Mouse (Mus musculus) hindbrain, embryonic 12.5 days (tissue): Measurements from ENCODE around the gene Sox15. TPM values are rescaled to one million over a fixed set of nuclear protein-coding genes. Genes with fewer than 3 reads are reported as not detected.
"Not testable (repeated sequence)": the region's sequence is repeated elsewhere in the genome, so short reads cannot be mapped to it uniquely, and the experiment has no call there.

Experiments used
- ATAC-seq: fragments of 200-750 bp; cut with Nextera tagmentation; 2 replicates; pipeline ENCODE4 v1.8.0; 2017; ENCODE audit warnings: moderate TSS enrichment; ENCODE audit not compliant: low FRiP score
- H3K27ac ChIP-seq: fragments of 300-500 bp; sonication (generic); 2 replicates; pipeline ENCODE4 v1.5.1; 2016; ENCODE audit warnings: mild to moderate bottlenecking
- H3K27me3 ChIP-seq: fragments of 300-500 bp; sonication (generic); 2 replicates; pipeline ENCODE4 v1.6.1; 2016; ENCODE audit warnings: mild to moderate bottlenecking
- H3K36me3 ChIP-seq: fragments of 300-500 bp; sonication (generic); 2 replicates; pipeline ENCODE4 v1.6.1; 2016; ENCODE audit warnings: mild to moderate bottlenecking
- H3K4me1 ChIP-seq: fragments of 300-500 bp; sonication (generic); 2 replicates; pipeline ENCODE4 v1.6.1; 2016
- H3K4me2 ChIP-seq: fragments of 300-500 bp; sonication (generic); replicated peaks from 2 replicates; pipeline ENCODE4 v1.6.1; 2016; ENCODE audit warnings: mild to moderate bottlenecking
- H3K4me3 ChIP-seq: fragments of 300-500 bp; sonication (generic); 2 replicates; pipeline ENCODE4 v1.5.1; 2016; ENCODE audit warnings: mild to moderate bottlenecking
- H3K9ac ChIP-seq: fragments of 300-500 bp; sonication (generic); 2 replicates; pipeline ENCODE4 v1.6.1; 2016; ENCODE audit warnings: mild to moderate bottlenecking, moderate library complexity
- H3K9me3 ChIP-seq: fragments of 300-500 bp; sonication (generic); replicated peaks from 2 replicates; pipeline ENCODE4 v1.6.1; 2016; ENCODE audit warnings: mild to moderate bottlenecking
- WGBS: fragments of 180-500 bp; shearing (Covaris S2); methylation state at CpG from one replicate; pipeline ENCODE4 v1.1.7; 2016; 5-methylcytosine and 5-hydroxymethylcytosine counted together
- polyA plus RNA-seq: library from polyadenylated mRNA; unstranded; fragments of >200 nt; fragmentation: Nextera tagmentation; extraction: Ambion mirVana; gene quantifications from 2 replicates; pipeline ENCODE4 v1.2.1, GENCODE M21; 2016

Sox15 gene
- polyA plus RNA-seq, 1 experiment from 2014 or later: 0.26 TPM

DNA sequence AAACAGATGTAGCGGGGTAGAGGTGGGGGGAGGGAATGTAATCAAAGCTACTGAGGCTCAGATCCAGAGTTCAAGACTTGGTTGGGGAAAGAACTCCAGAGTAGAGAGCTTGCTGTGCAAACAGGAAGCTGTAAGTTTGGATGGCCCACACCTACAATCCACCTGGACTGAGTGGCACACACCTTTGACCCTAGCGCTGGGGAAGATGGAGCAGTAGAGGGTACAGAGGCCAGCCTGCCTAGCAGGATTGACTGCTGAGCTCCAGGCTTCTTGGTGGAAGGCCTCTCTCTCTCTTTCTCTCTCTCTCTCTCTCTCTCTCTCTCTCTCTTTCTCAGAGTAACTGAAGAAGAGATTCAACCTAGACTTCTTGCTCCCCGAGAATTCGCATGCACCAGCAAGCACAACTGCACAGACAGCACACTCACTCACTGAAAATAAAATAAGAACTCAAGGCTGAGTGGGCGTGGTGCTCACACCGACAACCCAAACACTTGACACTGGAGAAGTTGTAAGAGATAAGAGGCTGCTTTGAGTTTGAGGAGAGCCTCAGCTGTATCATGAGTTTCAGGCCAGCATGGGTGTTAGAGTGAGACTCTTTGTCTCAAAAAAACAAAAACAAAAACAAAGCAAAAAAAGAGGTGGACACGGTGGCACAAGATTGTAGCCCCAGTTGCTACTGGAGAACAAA, 34.6 kb upstream of the Sox15 start:
- no peak for ATAC-seq
- Histone ChIP-seq H3K27me3 (peaks cover 4% of the 10 kb centered on the region; the same call in 1 of the 2 replicates), H3K9ac (no peak overlapping the region), H3K9me3 (no peaks in the 10 kb centered on the region), H3K27ac (no peak overlapping the region), H3K4me2 (no peak overlapping the region), H3K4me3 (no peak overlapping the region), H3K36me3 (no peaks in the 10 kb centered on the region), H3K4me1 (peaks cover 16% of the 10 kb centered on the region)
- 90% methylated on average over 7 of the region's 7 CpGs for WGBS

DNA sequence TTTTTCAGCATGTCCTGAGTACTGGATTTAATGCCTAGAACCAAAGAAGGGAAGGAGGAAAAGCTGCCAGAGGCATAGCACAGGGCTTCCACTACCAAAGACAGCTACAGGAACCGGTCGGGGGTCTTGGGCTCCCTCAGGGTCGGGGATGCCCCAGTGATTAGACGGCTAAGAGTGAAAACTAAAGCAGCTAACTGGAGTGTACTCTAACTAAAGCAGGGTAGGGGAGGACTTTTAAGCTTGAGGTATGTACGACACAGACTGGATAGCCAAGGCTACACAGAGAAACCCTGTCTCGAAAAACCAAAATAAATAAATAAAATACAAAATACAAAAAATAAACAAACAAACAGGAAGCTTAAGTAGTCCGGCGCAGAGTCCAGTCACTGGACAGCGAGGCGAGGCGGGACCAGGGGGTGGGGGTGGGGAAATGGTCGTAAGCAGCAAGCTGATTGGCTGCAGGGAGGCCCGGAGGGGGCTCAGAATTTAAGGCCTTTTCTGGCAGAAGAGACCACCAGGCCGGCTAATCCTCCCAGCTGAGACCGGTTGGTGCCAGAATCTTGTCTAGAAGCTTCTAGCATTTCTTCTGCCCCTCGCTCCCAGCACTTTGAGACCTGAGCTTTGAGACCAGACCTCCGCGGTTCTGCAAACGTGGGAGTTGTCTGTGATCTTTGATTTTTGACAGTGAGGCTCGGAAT, 33.4 kb upstream of the Sox15 start, which contains the start of gene Sat2:
Sat2 (plus strand) TSS at position 454 of the 698 bp plus-strand sequence.
- Histone ChIP-seq H3K9ac (peak within 1 kb of the TSS; percentile 78), H3K36me3 (no peaks in the 10 kb centered on the region), H3K4me1 (peaks cover 16% of the 10 kb centered on the region), H3K9me3 (no peaks in the 10 kb centered on the region), H3K27me3 (peaks cover 2% of the 10 kb centered on the region; the same call in 1 of the 2 replicates), H3K4me2 (peak within 1 kb of the TSS; percentile 74), H3K27ac (peak within 1 kb of the TSS; percentile 75), H3K4me3 (peak within 1 kb of the TSS; percentile 48)
- WGBS: 1% methylated on average over 20 of the region's 20 CpGs
- peak; percentile 81 for ATAC-seq

DNA sequence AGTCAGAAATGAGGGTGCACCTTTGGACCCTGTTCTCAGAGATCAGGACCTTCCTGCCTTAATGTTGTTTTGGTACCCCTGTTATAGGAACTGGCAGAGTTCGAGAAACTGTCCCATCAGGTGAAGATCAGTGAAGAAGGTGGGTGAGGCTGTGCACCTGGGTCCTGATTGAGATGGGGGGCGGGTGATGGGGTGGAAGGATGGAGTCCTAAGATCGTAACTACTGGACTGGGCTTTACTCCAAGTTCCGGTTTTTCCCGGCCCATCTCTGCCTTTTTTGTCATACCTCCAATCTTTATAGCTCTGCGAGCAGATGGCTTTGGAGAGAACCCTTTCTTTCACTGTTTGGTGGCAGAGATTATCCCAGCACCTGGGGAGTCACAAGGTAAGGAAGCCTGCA, 32.7 kb upstream of the Sox15 start:
- Histone ChIP-seq H3K9me3 (no peaks in the 10 kb centered on the region), H3K4me1 (peaks cover 16% of the 10 kb centered on the region), H3K27me3 (no peaks in the 10 kb centered on the region), H3K27ac (peak overlapping the region; percentile 75), H3K4me3 (peak overlapping the region; percentile 48), H3K36me3 (no peaks in the 10 kb centered on the region), H3K9ac (peak overlapping the region; percentile 78), H3K4me2 (peak overlapping the region; percentile 74)
- WGBS: 48% methylated on average over 6 of the region's 6 CpGs
- peak; percentile 32; the same call in 1 of the 2 replicates for ATAC-seq

- peaks cover 16% of the 10 kb centered on the region for H3K4me1 ChIP-seq
- ATAC-seq: no peak
- H3K4me3 ChIP-seq: no peak overlapping the region
- no peaks in the 10 kb centered on the region for H3K27me3 ChIP-seq
- H3K36me3 ChIP-seq: no peaks in the 10 kb centered on the region
- WGBS: 65% methylated on average over 4 of the region's 4 CpGs
- H3K9ac ChIP-seq: no peak overlapping the region
- peak overlapping the region; percentile 74 for H3K4me2 ChIP-seq
- H3K9me3 ChIP-seq: no peaks in the 10 kb centered on the region
- no peak overlapping the region for H3K27ac ChIP-seq
Observed at GRCm38 (mm10) chr11:69623006-69623405, 32.1 kb upstream of the Sox15 start.

- not testable (repeated sequence) for H3K36me3 ChIP-seq, H3K9ac ChIP-seq, H3K4me3 ChIP-seq, H3K9me3 ChIP-seq, H3K27ac ChIP-seq, ATAC-seq, H3K4me2 ChIP-seq, H3K27me3 ChIP-seq
- 83% methylated on average over 2 of the region's 2 CpGs for WGBS
- H3K4me1 ChIP-seq: peaks cover 16% of the 10 kb centered on the region
Observed at GRCm38 (mm10) chr11:69624339-69624738, 30.8 kb upstream of the Sox15 start.

GRCm38 (mm10) chr11:69628286-69628685, 26.8 kb upstream of the Sox15 start:
- Histone ChIP-seq H3K9me3 (no peaks in the 10 kb centered on the region), H3K4me3 (no peak overlapping the region), H3K36me3 (no peaks in the 10 kb centered on the region), H3K4me1 (peaks cover under 1% of the 10 kb centered on the region; the same call in 1 of the 2 replicates), H3K27me3 (no peaks in the 10 kb centered on the region), H3K9ac (no peak overlapping the region), H3K27ac (no peak overlapping the region), H3K4me2 (no peak overlapping the region)
- WGBS: 37% methylated on average over 6 of the region's 6 CpGs
- no peak for ATAC-seq

DNA sequence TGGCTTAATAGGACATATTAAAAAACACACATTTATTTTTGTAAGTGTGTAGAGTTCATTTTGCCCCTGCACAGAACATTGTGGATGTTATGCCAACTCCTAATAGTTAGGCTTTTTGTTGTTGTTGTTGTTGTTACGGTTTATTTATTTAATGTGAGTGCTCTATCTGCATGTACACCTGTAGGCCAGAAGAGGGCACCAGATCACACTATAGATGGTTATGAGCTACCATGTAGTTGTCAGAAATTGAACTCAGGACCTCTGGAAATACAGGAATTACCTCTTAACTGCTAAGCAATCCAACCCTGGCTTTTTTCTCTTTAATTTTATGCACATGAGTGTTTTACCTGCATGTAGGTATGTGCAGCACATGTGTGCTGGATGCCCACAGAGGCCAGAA, 25.3 kb upstream of the Sox15 start:
- Histone ChIP-seq H3K27me3 (no peaks in the 10 kb centered on the region), H3K36me3 (no peaks in the 10 kb centered on the region), H3K4me1 (peaks cover 12% of the 10 kb centered on the region), H3K4me2 (no peak overlapping the region), H3K4me3 (no peak overlapping the region), H3K9me3 (no peaks in the 10 kb centered on the region), H3K27ac (no peak overlapping the region), H3K9ac (no peak overlapping the region)
- WGBS: 54% methylated on average over 1 of the region's 1 CpGs
- no peak for ATAC-seq

- H3K9ac ChIP-seq: peak within 1 kb of the TSS; percentile 99
- under 1% methylated on average over 54 of the region's 56 CpGs for WGBS
- peak within 1 kb of the TSS; percentile 99 for H3K27ac ChIP-seq
- peaks cover 29% of the 10 kb centered on the region for H3K4me1 ChIP-seq
- H3K4me3 ChIP-seq: peak within 1 kb of the TSS; percentile 100
- peak within 1 kb of the TSS; percentile 78 for H3K4me2 ChIP-seq
- no peaks in the 10 kb centered on the region for H3K9me3 ChIP-seq
- no peaks in the 10 kb centered on the region for H3K36me3 ChIP-seq
- peak; percentile 99 for ATAC-seq
- H3K27me3 ChIP-seq: no peaks in the 10 kb centered on the region
Observed at GRCm38 (mm10) chr11:69632284-69633089, 22.6 kb upstream of the Sox15 start, which contains the start of gene Fxr2. TSS of gene Fxr2 (plus strand) at chr11:69632990.

- peak; percentile 55 for ATAC-seq
- no peaks in the 10 kb centered on the region for H3K36me3 ChIP-seq
- H3K4me1 ChIP-seq: peaks cover 29% of the 10 kb centered on the region
- peak overlapping the region; percentile 78 for H3K4me2 ChIP-seq
- no peaks in the 10 kb centered on the region for H3K9me3 ChIP-seq
- WGBS: 1% methylated on average over 34 of the region's 50 CpGs
- H3K4me3 ChIP-seq: peak overlapping the region; percentile 100
- no peaks in the 10 kb centered on the region for H3K27me3 ChIP-seq
- H3K27ac ChIP-seq: peak overlapping the region; percentile 99
- H3K9ac ChIP-seq: peak overlapping the region; percentile 99
Observed at GRCm38 (mm10) chr11:69633128-69633866, 21.8 kb upstream of the Sox15 start.

GRCm38 (mm10) chr11:69635471-69635870, 19.6 kb upstream of the Sox15 start:
- peak overlapping the region; percentile 78 for H3K4me2 ChIP-seq
- WGBS: 94% methylated on average over 3 of the region's 3 CpGs
- no peaks in the 10 kb centered on the region for H3K27me3 ChIP-seq

GRCm38 (mm10) chr11:69645860-69646259, 9.3 kb upstream of the Sox15 start:
- no peaks in the 10 kb centered on the region for H3K4me1 ChIP-seq
- H3K9me3 ChIP-seq: no peaks in the 10 kb centered on the region
- ATAC-seq: no peak
- no peak overlapping the region for H3K27ac ChIP-seq
- 94% methylated on average over 5 of the region's 5 CpGs for WGBS
- H3K4me2 ChIP-seq: no peak overlapping the region
- no peaks in the 10 kb centered on the region for H3K27me3 ChIP-seq
- no peak overlapping the region for H3K9ac ChIP-seq
- H3K36me3 ChIP-seq: peaks cover 96% of the 10 kb centered on the region
- H3K4me3 ChIP-seq: no peak overlapping the region

More at GRCm38 (mm10) chr11:69635471-69635870, 19.6 kb upstream of the Sox15 start:
- no peak for ATAC-seq
- Histone ChIP-seq H3K9ac (peak overlapping the region; percentile 35; the same call in 1 of the 2 replicates), H3K27ac (no peak overlapping the region), H3K4me1 (peaks cover 29% of the 10 kb centered on the region), H3K4me3 (no peak overlapping the region), H3K9me3 (no peaks in the 10 kb centered on the region), H3K36me3 (peaks cover 10% of the 10 kb centered on the region)
